Mouse (Mus musculus) adrenal gland, postnatal 10 days (tissue): Measurements from ENCODE around the gene Rasal2. TPM values are rescaled to one million over a fixed set of nuclear protein-coding genes. Genes with fewer than 3 reads are reported as not detected.

ENCODE experiments used
- DNase-seq: peaks from one replicate; pipeline ENCODE4 v3.0.0; 2021; ENCODE audit warnings: mixed read lengths
- total RNA-seq, 2 experiments: library from RNA; stranded (reverse); gene quantifications; 2 replicates each; pipeline ENCODE4 v1.2.3; 2021

Gene Rasal2
- total RNA-seq, 2 experiments from 2014 or later = 13.8 to 16.5 TPM

GRCm38 (mm10) chr1:157343519-157343918, 68.9 kb downstream of the Rasal2 start:
- DNase-seq = no peak

GRCm38 (mm10) chr1:157334834-157335233, 77.6 kb downstream of the Rasal2 start:
- no peak for DNase-seq

GRCm38 (mm10) chr1:157328068-157328467, 84.3 kb downstream of the Rasal2 start:
- no peak for DNase-seq

GRCm38 (mm10) chr1:157323091-157323490, 89.3 kb downstream of the Rasal2 start:
- DNase-seq = no peak

- no peak for DNase-seq
Measured at GRCm38 (mm10) chr1:157318896-157319295, 93.5 kb downstream of the Rasal2 start.

- DNase-seq = no peak
Measured at GRCm38 (mm10) chr1:157301266-157301665, 111.1 kb downstream of the Rasal2 start.

GRCm38 (mm10) chr1:157299559-157299958, 112.8 kb downstream of the Rasal2 start:
- no peak for DNase-seq

GRCm38 (mm10) chr1:157298990-157299389, 113.4 kb downstream of the Rasal2 start:
- DNase-seq = no peak

- DNase-seq = no peak
Measured at GRCm38 (mm10) chr1:157297137-157297536, 115.3 kb downstream of the Rasal2 start.

GRCm38 (mm10) chr1:157295868-157296267, 116.5 kb downstream of the Rasal2 start:
- DNase-seq = no peak

GRCm38 (mm10) chr1:157290173-157290572, 122.2 kb downstream of the Rasal2 start:
- DNase-seq = no peak

GRCm38 (mm10) chr1:157289251-157289650, 123.1 kb downstream of the Rasal2 start:
- DNase-seq = no peak

- peak; percentile 62 for DNase-seq
Measured at GRCm38 (mm10) chr1:157286561-157286960, 125.8 kb downstream of the Rasal2 start.

- no peak for DNase-seq
Measured at GRCm38 (mm10) chr1:157285366-157285765, 127.0 kb downstream of the Rasal2 start.

- DNase-seq = no peak
Measured at GRCm38 (mm10) chr1:157280781-157281180, 131.6 kb downstream of the Rasal2 start.

GRCm38 (mm10) chr1:157275672-157276307, 136.6 kb downstream of the Rasal2 start:
- no peak for DNase-seq

- DNase-seq = peak; percentile 34
Measured at GRCm38 (mm10) chr1:157267894-157268293, 144.5 kb downstream of the Rasal2 start.

GRCm38 (mm10) chr1:157256562-157256961, 155.8 kb downstream of the Rasal2 start:
- DNase-seq = no peak

- DNase-seq = no peak
Measured at GRCm38 (mm10) chr1:157255776-157256175, 156.6 kb downstream of the Rasal2 start.

- no peak for DNase-seq
Measured at GRCm38 (mm10) chr1:157253600-157254490, 158.6 kb downstream of the Rasal2 start.

- no peak for DNase-seq
Measured at GRCm38 (mm10) chr1:157248112-157248511, 164.3 kb downstream of the Rasal2 start.

- no peak for DNase-seq
Measured at GRCm38 (mm10) chr1:157247341-157247740, 165.1 kb downstream of the Rasal2 start.

GRCm38 (mm10) chr1:157246779-157247178, 165.6 kb downstream of the Rasal2 start:
- DNase-seq = no peak

GRCm38 (mm10) chr1:157244453-157244790, 168.0 kb downstream of the Rasal2 start:
- DNase-seq = no peak
